Mouse (Mus musculus) frontal cortex, adult 2 months (tissue): Measurements from ENCODE around the gene Pms2. TPM values are rescaled to one million over a fixed set of nuclear protein-coding genes. Genes with fewer than 3 reads are reported as not detected.

Experiments
- DNase-seq, 2 experiments: peaks; one replicate each; pipeline ENCODE4 v3.0.0; 2022; ENCODE audit warnings: low spot score in 1 of 2; ENCODE audit errors: extremely low spot score in 1 of 2
- polyA plus RNA-seq: library from polyadenylated mRNA; depleted of rRNA; stranded (reverse); fragments of >200 nt; gene quantifications from 2 replicates; pipeline ENCODE4 v1.2.3, GENCODE M21; 2012; rRNA removed

Gene Pms2
- polyA plus RNA-seq, 1 experiment = 18.0 TPM

GRCm38 (mm10) chr5:143982361-143982760 is 72.6 kb downstream of the Pms2 start:
- no peak for DNase-seq

Other genes with a start within 250 kb of the Pms2 start
- 12.0 and 12.7 TPM in 2 replicates for gene Usp42, start 177.7 kb upstream of the Pms2 start, polyA plus RNA-seq
- gene Eif2ak1, start 92.2 kb upstream of the Pms2 start, polyA plus RNA-seq = 32.2 and 33.1 TPM in 2 replicates
- 0.38 TPM in 2 replicates for gene Ankrd61, start 12.3 kb upstream of the Pms2 start, polyA plus RNA-seq
- gene Aimp2, start 117 bp upstream of the Pms2 start, polyA plus RNA-seq = 52.4 and 55.7 TPM in 2 replicates
- gene Gm42421, start 18.2 kb downstream of the Pms2 start, polyA plus RNA-seq = 2.6 and 2.9 TPM in 2 replicates
- gene Rsph10b, start 23.1 kb downstream of the Pms2 start, polyA plus RNA-seq = 12.7 and 14.3 TPM in 2 replicates
- gene Ccz1, start 104.9 kb downstream of the Pms2 start, polyA plus RNA-seq = 35.8 and 41.2 TPM in 2 replicates
- 1.1 and 1.8 TPM in 2 replicates for gene Ocm, start 116.7 kb downstream of the Pms2 start, polyA plus RNA-seq
- gene Lmtk2, start 190.5 kb downstream of the Pms2 start, polyA plus RNA-seq = 57.8 and 60.6 TPM in 2 replicates